Comparison of ENCODE assay signal across 24 mouse cellular contexts in the genomic region with DNA sequence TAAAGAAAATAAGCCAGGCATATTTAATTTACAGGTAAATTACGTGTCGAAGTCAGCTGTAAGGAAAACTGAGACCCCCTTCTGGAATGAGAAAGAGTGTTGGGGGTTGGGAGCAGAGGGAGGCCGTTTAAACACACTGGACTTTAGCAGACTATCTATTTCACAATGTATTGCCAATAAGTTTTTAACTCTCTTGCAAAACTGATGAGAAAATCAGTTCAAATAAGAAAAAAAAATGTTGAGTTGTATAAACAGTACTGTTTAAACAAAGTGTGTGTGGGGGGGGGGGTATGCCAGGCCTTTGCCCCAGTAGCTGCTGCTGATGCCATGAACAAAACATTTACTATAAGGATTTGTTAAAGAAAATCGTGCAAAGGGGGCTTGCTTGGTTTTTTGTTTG. TPM values are rescaled to one million over a fixed set of nuclear protein-coding genes. Genes with fewer than 3 reads are reported as not detected.
DNase-seq lines count a peak whose midpoint lies in the region; ATAC-seq and TF ChIP-seq lines count a peak whose summit lies in the region.
"Had no signal": no experiment of that assay in that cellular context is flagged by ENCODE, and none has a peak within 500 bp of the region (broad histone marks: within the 10 kb centered on the region; RNA-seq: fewer than 3 reads in every experiment).

No protein-coding gene starts in this region.

- DNase-seq in heart, adult 11 months: peak; percentile 19
- DNase-seq in heart, embryonic 10.5 days (ENCODE audit: low spot score): no peak
- DNase-seq in liver, embryonic 14.5 days (ENCODE audit: low read depth in 3 of 3, low spot score in 3 of 3): no peak
- DNase-seq in liver: no peak
- DNase-seq in layer of hippocampus, postnatal 14 days (ENCODE audit: low spot score in 2 of 2): no peak
- DNase-seq: adrenal gland, adult 8-10 months; adrenal gland, postnatal 14 days; adrenal gland, postnatal 36 days; B cell, adult 2 months; cerebellum, adult 11-12 months; cerebellum, adult 2 months; cerebellum, adult 9-10 months; cerebellum, postnatal 10 days; cerebellum, postnatal 25 days had no signal

- H3K9me3 ChIP-seq in heart, embryonic 10.5 days: no peaks in the 10 kb centered on the region
- H3K9me3 ChIP-seq in liver, embryonic 14.5 days (ENCODE audit: control insufficient read depth, low read length): no peaks in the 10 kb centered on the region
- H3K9me3 ChIP-seq in liver, embryonic 16.5 days (replicated peaks; ENCODE audit: control insufficient read depth, low read length): no peaks in the 10 kb centered on the region
- H3K9me3 ChIP-seq: embryonic facial prominence, embryonic 10.5 days; embryonic facial prominence, embryonic 12.5 days; forebrain, embryonic 13.5 days; forebrain, embryonic 15.5 days; G1E had no signal

- no peak for TF ChIP-seq CTCF in liver, embryonic 14.5 days (IDR thresholded peaks at IDR 0.05; ENCODE audit: low read depth)

- no peak overlapping the region for H3K27ac ChIP-seq in heart, embryonic 10.5 days
- H3K27ac ChIP-seq in liver, embryonic 14.5 days: no peak overlapping the region
- no peak overlapping the region for H3K27ac ChIP-seq in liver, embryonic 16.5 days (ENCODE audit: low read length)
- H3K27ac ChIP-seq: embryonic facial prominence, embryonic 10.5 days; embryonic facial prominence, embryonic 12.5 days; forebrain, embryonic 13.5 days; forebrain, embryonic 15.5 days had no signal

- H3K4me2 ChIP-seq in liver, embryonic 14.5 days (ENCODE audit: low read depth): no peak overlapping the region
- no peak overlapping the region for H3K4me2 ChIP-seq in liver, embryonic 16.5 days (ENCODE audit: low read depth, low read length)
- H3K4me2 ChIP-seq: embryonic facial prominence, embryonic 12.5 days; forebrain, embryonic 13.5 days; forebrain, embryonic 15.5 days had no signal

- no peak for TF ChIP-seq EP300 in liver, embryonic 14.5 days (IDR thresholded peaks at IDR 0.05; ENCODE audit: low read depth)

- 0 out of 2 replicates have a peak, but pooled peaks have one; percentile 5 for ATAC-seq in liver, embryonic 14.5 days (ENCODE audit: insufficient read depth)
- ATAC-seq in liver, embryonic 16.5 days (ENCODE audit: low read depth): peak; percentile 47
- ATAC-seq: activated CD4-positive, CD25-positive, alpha-beta regulatory T cell, adult 4 months; CD4-positive, CD25-positive, alpha-beta regulatory T cell, adult 4 months; forebrain, embryonic 13.5 days; forebrain, embryonic 15.5 days; Patski had no signal

- H3K36me3 ChIP-seq in heart, embryonic 10.5 days: no peaks in the 10 kb centered on the region
- no peaks in the 10 kb centered on the region for H3K36me3 ChIP-seq in liver, embryonic 14.5 days (replicated peaks; ENCODE audit: control insufficient read depth, insufficient read depth, low read depth)
- no peaks in the 10 kb centered on the region for H3K36me3 ChIP-seq in liver, embryonic 16.5 days (ENCODE audit: control insufficient read depth, insufficient read depth)
- H3K36me3 ChIP-seq: embryonic facial prominence, embryonic 10.5 days; embryonic facial prominence, embryonic 12.5 days; forebrain, embryonic 15.5 days; G1E had no signal

- no peak overlapping the region for H3K4me3 ChIP-seq in heart, embryonic 10.5 days
- H3K4me3 ChIP-seq in liver, embryonic 14.5 days (ENCODE audit: insufficient read depth in 1 of 2, low read depth in 2 of 2, low read length in 2 of 2): no peak overlapping the region
- no peak overlapping the region for H3K4me3 ChIP-seq in liver, embryonic 16.5 days (ENCODE audit: low read depth, low read length)
- H3K4me3 ChIP-seq: embryonic facial prominence, embryonic 10.5 days; embryonic facial prominence, embryonic 12.5 days; forebrain, embryonic 13.5 days; forebrain, embryonic 15.5 days had no signal

- H3K9ac ChIP-seq in liver, embryonic 14.5 days (replicated peaks): no peak overlapping the region
- H3K9ac ChIP-seq in liver, embryonic 16.5 days (ENCODE audit: low read depth, low read length): no peak overlapping the region
- H3K9ac ChIP-seq: embryonic facial prominence, embryonic 12.5 days; forebrain, embryonic 13.5 days; forebrain, embryonic 15.5 days had no signal

- no peaks in the 10 kb centered on the region for H3K27me3 ChIP-seq in heart, embryonic 10.5 days (ENCODE audit: insufficient read depth, poor library complexity, severe bottlenecking)
- H3K27me3 ChIP-seq in liver, embryonic 14.5 days (ENCODE audit: control insufficient read depth, insufficient read depth, low read length): no peaks in the 10 kb centered on the region
- no peaks in the 10 kb centered on the region for H3K27me3 ChIP-seq in liver, embryonic 16.5 days (ENCODE audit: control insufficient read depth, insufficient read depth, low read depth, low read length)
- H3K27me3 ChIP-seq: CH12.LX; embryonic facial prominence, embryonic 12.5 days; forebrain, embryonic 13.5 days; forebrain, embryonic 15.5 days; Patski had no signal

- 75% methylated on average over 4 of the region's 4 CpGs for WGBS in heart, embryonic 10.5 days
- 57% methylated on average over 4 of the region's 4 CpGs for WGBS in liver, embryonic 14.5 days (ENCODE audit: insufficient replicate concordance)
- WGBS in liver, embryonic 16.5 days (ENCODE audit: insufficient replicate concordance): 58% methylated on average over 4 of the region's 4 CpGs

- H3K4me1 ChIP-seq in heart, embryonic 10.5 days: no peaks in the 10 kb centered on the region
- peaks cover 15 to 22% of the 10 kb centered on the region in 2 experiments for H3K4me1 ChIP-seq in liver, embryonic 14.5 days (replicated peaks; ENCODE audit: control insufficient read depth in 2 of 2, insufficient read depth in 2 of 2, low read length in 1 of 2)
- peaks cover 16% of the 10 kb centered on the region for H3K4me1 ChIP-seq in liver, embryonic 16.5 days (ENCODE audit: control insufficient read depth, low read depth, low read length)
- H3K4me1 ChIP-seq: embryonic facial prominence, embryonic 10.5 days; embryonic facial prominence, embryonic 12.5 days; forebrain, embryonic 13.5 days; forebrain, embryonic 15.5 days had no signal

RNA-seq across cellular contexts. Expression of gene Rad23b, which starts 10.5 kb away (rescaled TPM):
- polyA plus RNA-seq in heart, embryonic 10.5 days (2016; fragmentation: Nextera tagmentation; extraction: Ambion mirVana): 64.8 and 85.9 TPM in 2 replicates
- 36.5 and 49.2 TPM in 2 replicates for polyA plus RNA-seq in liver, embryonic 14.5 days (2012; rRNA removed)
- polyA plus RNA-seq in liver, embryonic 14.5 days (2014; fragmentation: Nextera tagmentation; extraction: Ambion mirVana): 36.3 and 37.3 TPM in 2 replicates
- 30.1 and 31.8 TPM in 2 replicates for polyA plus RNA-seq in liver, embryonic 16.5 days (2015; fragmentation: Nextera tagmentation; extraction: Ambion mirVana)
- 100 to 1,000 TPM; 179 to 185 TPM for total RNA-seq in layer of hippocampus, postnatal 14 days (2021)
